Mouse (Mus musculus): ENCODE measurements around the gene Apobec2. TPM values are rescaled to one million over a fixed set of nuclear protein-coding genes. Genes with fewer than 3 reads are reported as not detected.
A peak's percentile ranks its signal among the peaks of the same experiment; 100 is the strongest.

The Apobec2 gene
- polyA plus RNA-seq, 1 experiment, result 0.27 TPM

- TF ChIP-seq USF1 (IDR thresholded peaks at IDR 0.05; ENCODE audit: low read depth) (no peak), MYOD1 (IDR thresholded peaks at IDR 0.05; ENCODE audit: control insufficient read depth, insufficient read length, low read depth) (peak; percentile 65)
Measured at GRCm38 (mm10) chr17:48430394-48430793, 2.3 kb downstream of the Apobec2 start.

GRCm38 (mm10) chr17:48427852-48428530 lies 4.7 kb downstream of the Apobec2 start:
- no peak overlapping the region for H3K4me3 ChIP-seq (ENCODE audit: insufficient read depth, poor library complexity, severe bottlenecking)
- H3K27me3 ChIP-seq (ENCODE audit: control insufficient read depth, insufficient read depth, insufficient read length), result no peaks in the 10 kb centered on the region
- H3K36me3 ChIP-seq (ENCODE audit: control insufficient read depth, insufficient read depth), result no peaks in the 10 kb centered on the region
- no peaks in the 10 kb centered on the region for H3K79me2 ChIP-seq (ENCODE audit: control insufficient read depth, insufficient read depth)
- TF ChIP-seq CEBPB (IDR thresholded peaks at IDR 0.05; ENCODE audit: low read depth) (no peak), MAX (IDR thresholded peaks at IDR 0.05) (no peak), MYOG (IDR thresholded peaks at IDR 0.05; ENCODE audit: control insufficient read depth, extremely low read depth, insufficient read length) (no peak), CTCF (IDR thresholded peaks at IDR 0.05; ENCODE audit: control insufficient read depth, insufficient read depth, insufficient read length) (no peak), USF1 (IDR thresholded peaks at IDR 0.05; ENCODE audit: low read depth) (no peak), FOSL1 (IDR thresholded peaks at IDR 0.05; ENCODE audit: insufficient read depth, low read length, poor library complexity, severe bottlenecking) (no peak), MYOD1 (IDR thresholded peaks at IDR 0.05; ENCODE audit: control insufficient read depth, insufficient read length, low read depth) (no peak)
- H3K79me3 ChIP-seq (ENCODE audit: low read depth), result no peaks in the 10 kb centered on the region
- no peak overlapping the region for H3ac ChIP-seq (ENCODE audit: control insufficient read depth, insufficient read length, low read depth)

More at GRCm38 (mm10) chr17:48430394-48430793, 2.3 kb downstream of the Apobec2 start:
- no peaks in the 10 kb centered on the region for H3K27me3 ChIP-seq (ENCODE audit: control insufficient read depth, insufficient read depth, insufficient read length)
- H3K36me3 ChIP-seq (ENCODE audit: control insufficient read depth, insufficient read depth), result no peaks in the 10 kb centered on the region
- H3K79me3 ChIP-seq (ENCODE audit: low read depth), result no peaks in the 10 kb centered on the region
- no peak overlapping the region for H3ac ChIP-seq (ENCODE audit: control insufficient read depth, insufficient read length, low read depth)
- H3K4me3 ChIP-seq (ENCODE audit: insufficient read depth, poor library complexity, severe bottlenecking), result no peak overlapping the region
- no peaks in the 10 kb centered on the region for H3K79me2 ChIP-seq (ENCODE audit: control insufficient read depth, insufficient read depth)

GRCm38 (mm10) chr17:48426991-48427750 lies 5.6 kb downstream of the Apobec2 start:
- no peaks in the 10 kb centered on the region for H3K27me3 ChIP-seq (ENCODE audit: control insufficient read depth, insufficient read depth, insufficient read length)
- H3K79me3 ChIP-seq (ENCODE audit: low read depth), result no peaks in the 10 kb centered on the region

GRCm38 (mm10) chr17:48425823-48426612 lies 6.7 kb downstream of the Apobec2 start:
- Histone ChIP-seq H3ac (ENCODE audit: control insufficient read depth, insufficient read length, low read depth) (no peak overlapping the region), H3K4me3 (ENCODE audit: insufficient read depth, poor library complexity, severe bottlenecking) (no peak overlapping the region), H3K27me3 (ENCODE audit: control insufficient read depth, insufficient read depth, insufficient read length) (no peaks in the 10 kb centered on the region), H3K36me3 (ENCODE audit: control insufficient read depth, insufficient read depth) (no peaks in the 10 kb centered on the region), H3K79me3 (ENCODE audit: low read depth) (no peaks in the 10 kb centered on the region), H3K79me2 (ENCODE audit: control insufficient read depth, insufficient read depth) (no peaks in the 10 kb centered on the region)
- TF ChIP-seq FOSL1 (IDR thresholded peaks at IDR 0.05; ENCODE audit: insufficient read depth, low read length, poor library complexity, severe bottlenecking) (no peak), CTCF (IDR thresholded peaks at IDR 0.05; ENCODE audit: control insufficient read depth, insufficient read depth, insufficient read length) (no peak), MYOD1 (IDR thresholded peaks at IDR 0.05; ENCODE audit: control insufficient read depth, insufficient read length, low read depth) (no peak)

More at GRCm38 (mm10) chr17:48426991-48427750, 5.6 kb downstream of the Apobec2 start:
- TF ChIP-seq USF1 (IDR thresholded peaks at IDR 0.05; ENCODE audit: low read depth) (no peak), MYOG (IDR thresholded peaks at IDR 0.05; ENCODE audit: control insufficient read depth, extremely low read depth, insufficient read length) (no peak), MYOD1 (IDR thresholded peaks at IDR 0.05; ENCODE audit: control insufficient read depth, insufficient read length, low read depth) (no peak), FOSL1 (IDR thresholded peaks at IDR 0.05; ENCODE audit: insufficient read depth, low read length, poor library complexity, severe bottlenecking) (no peak), CEBPB (IDR thresholded peaks at IDR 0.05; ENCODE audit: low read depth) (no peak), MAX (IDR thresholded peaks at IDR 0.05) (no peak), CTCF (IDR thresholded peaks at IDR 0.05; ENCODE audit: control insufficient read depth, insufficient read depth, insufficient read length) (no peak)
- Histone ChIP-seq H3ac (ENCODE audit: control insufficient read depth, insufficient read length, low read depth) (no peak overlapping the region), H3K36me3 (ENCODE audit: control insufficient read depth, insufficient read depth) (no peaks in the 10 kb centered on the region), H3K4me3 (ENCODE audit: insufficient read depth, poor library complexity, severe bottlenecking) (no peak overlapping the region), H3K79me2 (ENCODE audit: control insufficient read depth, insufficient read depth) (no peaks in the 10 kb centered on the region)

- TF ChIP-seq CEBPB (IDR thresholded peaks at IDR 0.05; ENCODE audit: low read depth) (no peak), FOSL1 (IDR thresholded peaks at IDR 0.05; ENCODE audit: insufficient read depth, low read length, poor library complexity, severe bottlenecking) (no peak)
Measured at GRCm38 (mm10) chr17:48424237-48424636, 8.5 kb downstream of the Apobec2 start.

More at GRCm38 (mm10) chr17:48424237-48424636, 8.5 kb downstream of the Apobec2 start:
- Histone ChIP-seq H3K36me3 (ENCODE audit: control insufficient read depth, insufficient read depth) (no peaks in the 10 kb centered on the region), H3ac (ENCODE audit: control insufficient read depth, insufficient read length, low read depth) (no peak overlapping the region), H3K4me3 (ENCODE audit: insufficient read depth, poor library complexity, severe bottlenecking) (no peak overlapping the region), H3K27me3 (ENCODE audit: control insufficient read depth, insufficient read depth, insufficient read length) (no peaks in the 10 kb centered on the region), H3K79me3 (ENCODE audit: low read depth) (no peaks in the 10 kb centered on the region), H3K79me2 (ENCODE audit: control insufficient read depth, insufficient read depth) (no peaks in the 10 kb centered on the region)
